Mouse (Mus musculus) ovary, adult 18-20 months (tissue): Measurements from ENCODE around the gene Sdf4.
A peak's percentile ranks its signal among the peaks of the same experiment; 100 is the strongest.

Source experiments
- DNase-seq: peaks from one replicate; pipeline ENCODE4 v3.0.0; 2022; ENCODE audit warnings: low spot score, mixed read lengths

The Sdf4 gene

GRCm38 (mm10) chr4:155992241-155992905 lies at the start of gene Sdf4, which contains the start of gene B3galt6:
Gene Sdf4 (plus strand): TSS chr4:155992872.
Gene B3galt6 (minus strand): TSS chr4:155992649.
- DNase-seq: peak; percentile 89

- DNase-seq: no peak
These were observed 49.6 kb upstream of the Sdf4 start for GRCm38 (mm10) chr4:155943049-155943452.

- DNase-seq: peak; percentile 94
These were observed 49.0 kb upstream of the Sdf4 start, which contains the start of gene Ube2j2 for GRCm38 (mm10) chr4:155943534-155944249. Gene Ube2j2 (plus strand): TSS chr4:155943831.

- DNase-seq: no peak
These were observed 48.4 kb upstream of the Sdf4 start for GRCm38 (mm10) chr4:155944271-155944670.

- DNase-seq: no peak
These were observed 45.6 kb upstream of the Sdf4 start for GRCm38 (mm10) chr4:155947094-155947493.

GRCm38 (mm10) chr4:155955491-155955890 lies 37.2 kb upstream of the Sdf4 start:
- DNase-seq: no peak

GRCm38 (mm10) chr4:155959275-155959674 lies 33.4 kb upstream of the Sdf4 start:
- DNase-seq: peak; percentile 23

- DNase-seq: peak; percentile 51
These were observed 30.3 kb upstream of the Sdf4 start, which contains the start of gene C1qtnf12 for GRCm38 (mm10) chr4:155962167-155962971. Gene C1qtnf12 (plus strand): TSS chr4:155962318.

- no peak for DNase-seq
These were observed 29.6 kb upstream of the Sdf4 start for GRCm38 (mm10) chr4:155963106-155963505.

- DNase-seq: no peak
These were observed 28.3 kb upstream of the Sdf4 start for GRCm38 (mm10) chr4:155964396-155964795.

GRCm38 (mm10) chr4:155969043-155969653 lies 23.5 kb upstream of the Sdf4 start:
- DNase-seq: no peak

GRCm38 (mm10) chr4:155970286-155970685 lies 22.4 kb upstream of the Sdf4 start:
- no peak for DNase-seq

- DNase-seq: no peak
These were observed 20.0 kb upstream of the Sdf4 start for GRCm38 (mm10) chr4:155972651-155973050.

GRCm38 (mm10) chr4:155973239-155973638 lies 19.4 kb upstream of the Sdf4 start:
- DNase-seq: no peak

GRCm38 (mm10) chr4:155981436-155982082 lies 11.1 kb upstream of the Sdf4 start:
- DNase-seq: no peak

GRCm38 (mm10) chr4:155983788-155984187 lies 8.9 kb upstream of the Sdf4 start:
- DNase-seq: no peak

GRCm38 (mm10) chr4:155991211-155991907 lies 1.3 kb upstream of the Sdf4 start:
- DNase-seq: no peak

GRCm38 (mm10) chr4:155991908-155992230 lies 803 bp upstream of the Sdf4 start:
- DNase-seq: peak; percentile 20

GRCm38 (mm10) chr4:155992906-155993547 lies 355 bp downstream of the Sdf4 start:
- no peak for DNase-seq

- no peak for DNase-seq
These were observed 934 bp downstream of the Sdf4 start for GRCm38 (mm10) chr4:155993606-155994005.
